Mouse (Mus musculus): Measurements from ENCODE around the gene Itprid2.

DNA sequence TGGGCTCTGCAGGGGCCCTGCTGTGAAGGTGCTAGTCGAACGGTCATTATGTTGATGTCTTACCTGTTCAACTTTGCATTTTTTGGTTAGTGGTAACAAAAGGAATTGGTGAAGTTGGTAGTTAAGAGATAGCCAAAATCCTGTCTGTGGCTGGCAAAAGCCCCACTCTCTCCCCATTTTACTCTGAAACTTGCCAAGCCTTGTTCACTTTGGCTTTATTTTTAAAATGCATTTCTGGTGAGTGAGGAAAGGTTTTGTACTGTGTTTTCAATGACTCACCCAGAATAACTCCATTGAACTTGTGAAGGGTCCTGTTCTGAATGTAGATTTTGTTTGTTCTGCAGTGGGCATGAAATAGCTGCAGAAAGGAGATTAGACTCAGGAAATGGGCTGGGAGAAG, 4.9 kb upstream of the Itprid2 start:
- TF ChIP-seq POLR2A (IDR thresholded peaks at IDR 0.05; ENCODE audit: borderline replicate concordance, insufficient read depth, low read length) (no peak), CTCF (IDR thresholded peaks at IDR 0.05; ENCODE audit: borderline replicate concordance, insufficient read depth, low read depth, low read length) (no peak)
